Mouse (Mus musculus) ovary, adult 10 weeks (tissue): ENCODE results near the gene Ccdc163. TPM values are rescaled to one million over a fixed set of nuclear protein-coding genes. Genes with fewer than 3 reads are reported as not detected.

Source experiments
- polyA plus RNA-seq: library from polyadenylated mRNA; stranded (reverse); fragments of 350-450 nt; fragmentation: Illumina TruSeq; extraction: RNeasy Lipid Tissue Mini Kit (QIAGEN cat#74804); gene quantifications from one replicate; pipeline ENCODE4 v1.2.3, GENCODE M21; 2014

Gene Ccdc163
- polyA plus RNA-seq = 14.2 TPM

DNA sequence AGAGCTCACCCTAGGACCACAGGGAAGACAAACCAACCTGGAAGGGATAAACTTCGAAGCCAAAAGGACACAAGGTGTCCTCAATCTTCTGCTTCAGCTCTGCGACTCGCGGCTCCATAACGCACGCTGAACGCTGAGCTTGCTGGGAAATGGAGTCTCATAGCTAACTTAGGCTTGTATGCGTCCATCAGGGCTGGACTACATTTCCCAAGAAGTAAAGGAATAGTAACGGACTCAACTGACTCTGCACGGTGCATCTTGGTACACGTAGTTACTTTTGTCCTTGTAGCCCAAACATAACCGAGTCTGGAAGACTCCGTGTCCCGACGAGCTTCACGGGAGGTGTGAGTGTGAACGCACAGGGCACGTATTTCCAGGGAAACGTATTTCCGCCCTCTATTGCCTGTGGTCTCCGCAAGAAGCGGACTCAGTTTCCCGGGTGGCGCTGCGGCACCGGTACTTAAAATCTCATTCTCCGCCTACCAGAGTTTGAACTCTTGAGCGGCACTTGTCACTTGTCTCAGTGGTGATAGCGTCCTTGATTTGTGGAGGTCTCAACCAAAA is at the start of gene Ccdc163, which contains the start of gene Mmachc:
Gene Ccdc163, plus strand, starts transcription at position 309 of the 564 bp plus-strand sequence.
Gene Mmachc, minus strand, starts transcription at position 206 of the 564 bp plus-strand sequence.

GRCm38 (mm10) chr4:116685402-116686061 is 22.8 kb upstream of the Ccdc163 start, which contains the start of gene Prdx1:
TSS of gene Prdx1 (plus strand) at chr4:116685544.

DNA sequence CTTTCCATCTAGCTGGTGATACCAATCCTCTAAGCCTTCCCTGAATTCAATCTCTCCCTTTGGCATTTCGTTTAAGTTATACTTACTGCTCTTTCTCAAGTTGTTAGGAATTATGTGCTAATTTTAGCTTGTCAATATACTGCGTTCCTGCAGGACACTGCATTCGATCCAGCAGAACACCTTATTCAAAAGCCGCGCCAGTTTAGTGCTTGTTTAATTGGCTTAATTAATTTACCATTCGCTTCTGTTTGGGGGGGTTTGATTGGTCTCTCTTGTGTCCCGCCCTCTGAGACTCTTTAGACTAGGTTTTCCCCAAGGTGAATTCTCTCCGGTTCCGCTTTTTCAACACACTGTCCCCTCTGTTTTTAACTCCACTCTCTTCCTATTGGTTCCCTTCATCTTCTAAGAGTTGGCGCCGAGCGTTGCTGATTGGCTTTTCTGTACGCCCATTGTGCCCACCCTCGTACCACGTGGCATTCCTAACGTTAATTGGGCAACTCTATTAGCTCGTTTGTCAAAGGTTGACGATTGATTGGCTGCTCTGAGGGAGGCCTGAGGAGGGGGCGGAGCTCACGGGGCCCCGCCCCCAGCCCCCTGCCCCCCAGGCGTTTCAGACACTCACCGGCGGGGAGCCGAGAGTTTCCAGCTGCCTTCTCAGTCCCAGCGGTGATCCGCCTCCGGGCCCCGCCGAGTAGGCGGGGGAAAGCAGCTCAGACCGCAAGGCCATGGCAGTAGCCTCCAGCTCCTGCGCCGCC is 12.2 kb downstream of the Ccdc163 start, which contains the start of gene Tesk2:
Gene Tesk2, plus strand, starts transcription at position 606 of the 755 bp plus-strand sequence.

Other genes starting within 250 kb of the Ccdc163 start
- gene Mast2, start 244.3 kb upstream of the Ccdc163 start, polyA plus RNA-seq = 19.0 TPM
- 23.0 TPM for gene Ipp, start 201.0 kb upstream of the Ccdc163 start, polyA plus RNA-seq
- gene Tmem69, start 152.6 kb upstream of the Ccdc163 start, polyA plus RNA-seq = 62.0 TPM
- 72.8 TPM for gene Gpbp1l1, start 150.9 kb upstream of the Ccdc163 start, polyA plus RNA-seq
- 3.5 TPM for gene Ccdc17, start 111.9 kb upstream of the Ccdc163 start, polyA plus RNA-seq
- gene Nasp, start 80.6 kb upstream of the Ccdc163 start, polyA plus RNA-seq = 207 TPM
- 554 TPM for gene Akr1a1, start 56.8 kb upstream of the Ccdc163 start, polyA plus RNA-seq
- gene Prdx1, start 23.0 kb upstream of the Ccdc163 start, polyA plus RNA-seq = 3,325 TPM
- gene Mmachc, start 103 bp upstream of the Ccdc163 start, polyA plus RNA-seq = 33.4 TPM
- gene Tesk2, start 12.4 kb downstream of the Ccdc163 start, polyA plus RNA-seq = 2.5 TPM
- 6.5 TPM for gene Toe1, start 99.1 kb downstream of the Ccdc163 start, polyA plus RNA-seq
- gene Mutyh, start 99.2 kb downstream of the Ccdc163 start, polyA plus RNA-seq = 0.83 TPM
- 0.26 TPM for gene Hpdl, start 113.2 kb downstream of the Ccdc163 start, polyA plus RNA-seq
- 3.1 TPM for gene Zswim5, start 168.9 kb downstream of the Ccdc163 start, polyA plus RNA-seq